In genomic region chr11:96673792-96674191, GRCm38 (mm10) we compare ENCODE assay signal across 8 mouse cellular contexts.
DNase-seq lines count a peak whose midpoint lies in the region; ATAC-seq lines count a peak whose summit lies in the region.

No protein-coding gene starts in this region.

- peak; percentile 6 to 26 for DNase-seq in heart, adult 18-20 months
- DNase-seq in heart, adult 11 months, result no peak
- DNase-seq in brain, adult 2 months (ENCODE audit: low read depth, low spot score), result peak; percentile 48
- DNase-seq in frontal cortex, postnatal 36 days (ENCODE audit: low spot score in 2 of 2), result peak; percentile 55 to 58
- DNase-seq in kidney, adult 18-20 months, result peak; percentile 62
- DNase-seq in liver, result peak; percentile 42

- peak overlapping the region; percentile 37 for H3K4me2 ChIP-seq in midbrain, embryonic 16.5 days (ENCODE audit: low read length)

- peak overlapping the region; percentile 53; the same call in 1 of the 2 replicates for H3K9ac ChIP-seq in midbrain, embryonic 16.5 days (ENCODE audit: low read depth, low read length)

- WGBS in midbrain, embryonic 16.5 days, result 2% methylated on average over 6 of the region's 6 CpGs

- no peak overlapping the region for H3K4me3 ChIP-seq in midbrain, embryonic 16.5 days (ENCODE audit: low read depth, low read length)

- ATAC-seq in midbrain, embryonic 16.5 days, result no peak
- no peak for ATAC-seq in CD4-positive, CD25-positive, alpha-beta regulatory T cell, adult 4 months

- no peak overlapping the region for H3K27ac ChIP-seq in midbrain, embryonic 16.5 days (ENCODE audit: low read length)

- peaks cover 8% of the 10 kb centered on the region; the same call in 1 of the 2 replicates for H3K4me1 ChIP-seq in midbrain, embryonic 16.5 days (ENCODE audit: control insufficient read depth, insufficient read depth, low read length)

- no peaks in the 10 kb centered on the region for H3K27me3 ChIP-seq in midbrain, embryonic 16.5 days (ENCODE audit: control insufficient read depth, insufficient read depth, low read depth, low read length)

- H3K36me3 ChIP-seq in midbrain, embryonic 16.5 days (ENCODE audit: control insufficient read depth, insufficient read depth, low read length), result no peaks in the 10 kb centered on the region

- H3K9me3 ChIP-seq in midbrain, embryonic 16.5 days (replicated peaks; ENCODE audit: control insufficient read depth, low read length, poor library complexity, severe bottlenecking), result no peaks in the 10 kb centered on the region
